Mouse (Mus musculus) G1E (cell line): ENCODE measurements around the gene Ttc28. TPM values are rescaled to one million over a fixed set of nuclear protein-coding genes. Genes with fewer than 3 reads are reported as not detected.

Experiments
- ATAC-seq: 2 replicates; pipeline ENCODE4 v1.8.0; 2016; ENCODE audit warnings: mild to moderate bottlenecking; ENCODE audit not compliant: insufficient number of reproducible peaks, poor library complexity, low FRiP score, severe bottlenecking; ENCODE audit errors: extremely low read depth
- DNase-seq: peaks from one replicate; pipeline ENCODE4 v3.0.0; 2012; ENCODE audit warnings: low spot score
- H3K27me3 ChIP-seq: 2 replicates; pipeline ENCODE4 v1.6.1; 2012; ENCODE audit warnings: mild to moderate bottlenecking, low read length, inconsistent platforms; ENCODE audit not compliant: insufficient read depth
- H3K36me3 ChIP-seq: replicated peaks from 2 replicates; pipeline ENCODE3; 2012; ENCODE audit warnings: mild to moderate bottlenecking, inconsistent platforms
- H3K4me1 ChIP-seq: 2 replicates; pipeline ENCODE4 v1.6.1; 2012; ENCODE audit warnings: low read depth, low read length, inconsistent platforms, mixed read lengths; ENCODE audit not compliant: insufficient read depth
- H3K4me3 ChIP-seq: 2 replicates; pipeline ENCODE4 v1.5.1; 2012; ENCODE audit warnings: low read depth, mild to moderate bottlenecking, inconsistent platforms, low read length, moderate library complexity, mixed read lengths
- H3K9me3 ChIP-seq: replicated peaks from 2 replicates; pipeline ENCODE4 v1.6.1; 2012; ENCODE audit warnings: inconsistent platforms
- CTCF ChIP-seq: IDR thresholded peaks from 2 replicates; pipeline ENCODE4 v1.5.1; 2012; ENCODE audit warnings: low read depth, low read length, inconsistent platforms, mixed read lengths
- GATA1 ChIP-seq: IDR thresholded peaks from 2 replicates; pipeline ENCODE4 v1.6.1; 2012; ENCODE audit warnings: borderline replicate concordance, low read length, inconsistent platforms, mixed read lengths
- GATA2 ChIP-seq: IDR thresholded peaks from 2 replicates; pipeline ENCODE4 v1.6.1; 2012; ENCODE audit warnings: low read depth, low read length, inconsistent platforms, borderline replicate concordance
- POLR2AphosphoS5 ChIP-seq: IDR thresholded peaks from 2 replicates; pipeline ENCODE4 v1.6.1; 2012; ENCODE audit warnings: low read depth, low read length, inconsistent platforms; ENCODE audit not compliant: insufficient replicate concordance
- TAL1 ChIP-seq: conservative IDR thresholded peaks from 2 replicates; pipeline ENCODE4 v1.6.1; 2012; ENCODE audit warnings: low read depth, low read length, inconsistent platforms, mixed read lengths
- polyA plus RNA-seq: library from polyadenylated mRNA; stranded (reverse); fragments of >175 nt; gene quantifications from 2 replicates; pipeline ENCODE4 v1.2.3, GENCODE M21; 2012
- total RNA-seq, 2 experiments: library from RNA; stranded (forward) in 1 of 2; stranded (reverse) in 1 of 2; fragments of 200-1000 nt in 1 of 2; fragments of >200 nt in 1 of 2; fragmentation: Nextera tagmentation in 1 of 2; gene quantifications; 2 replicates each; pipeline ENCODE4 v1.2.3; 2014 to 2017

Ttc28 gene
- total and polyA plus RNA-seq, 3 experiments, result 0.28 to 2.0 (median 0.55) TPM

- no peak for DNase-seq
- no peak for ATAC-seq
- no peaks in the 10 kb centered on the region for H3K4me1 ChIP-seq
These were observed 241.3 kb downstream of the Ttc28 start for GRCm38 (mm10) chr5:111120705-111121420.

GRCm38 (mm10) chr5:111122332-111123049 is 242.9 kb downstream of the Ttc28 start:
- no peak overlapping the region for H3K4me3 ChIP-seq
- H3K9me3 ChIP-seq, result no peaks in the 10 kb centered on the region
- DNase-seq (no peak), ATAC-seq (no peak)
- no peaks in the 10 kb centered on the region for H3K36me3 ChIP-seq
- H3K4me1 ChIP-seq, result no peaks in the 10 kb centered on the region
- TF ChIP-seq POLR2AphosphoS5, result no peak
- TF ChIP-seq TAL1, result no peak
- H3K27me3 ChIP-seq, result 0 out of 2 replicates have a peak, but pooled peaks cover 5% of the 10 kb centered on the region

More at GRCm38 (mm10) chr5:111120705-111121420, 241.3 kb downstream of the Ttc28 start:
- TF ChIP-seq POLR2AphosphoS5, result no peak
- Histone ChIP-seq H3K9me3 (no peaks in the 10 kb centered on the region), H3K4me3 (no peak overlapping the region), H3K36me3 (no peaks in the 10 kb centered on the region), H3K27me3 (0 out of 2 replicates have a peak, but pooled peaks cover 5% of the 10 kb centered on the region)

- TF ChIP-seq GATA1 (no peak), POLR2AphosphoS5 (no peak), GATA2 (no peak), TAL1 (no peak), CTCF (no peak)
- DNase-seq (no peak), ATAC-seq (no peak)
- Histone ChIP-seq H3K36me3 (no peaks in the 10 kb centered on the region), H3K4me1 (no peaks in the 10 kb centered on the region), H3K27me3 (peaks cover 7% of the 10 kb centered on the region; the same call in 1 of the 2 replicates), H3K4me3 (no peak overlapping the region), H3K9me3 (no peaks in the 10 kb centered on the region)
These were observed 243.6 kb downstream of the Ttc28 start for GRCm38 (mm10) chr5:111123050-111123746.

GRCm38 (mm10) chr5:111124620-111125200 is 245.1 kb downstream of the Ttc28 start:
- Histone ChIP-seq H3K27me3 (peaks cover 5% of the 10 kb centered on the region; the same call in 1 of the 2 replicates), H3K4me1 (no peaks in the 10 kb centered on the region), H3K4me3 (no peak overlapping the region), H3K36me3 (no peaks in the 10 kb centered on the region), H3K9me3 (no peaks in the 10 kb centered on the region)
- no peak for ATAC-seq
- no peak for TF ChIP-seq POLR2AphosphoS5
- TF ChIP-seq CTCF, result no peak
- TF ChIP-seq GATA2, result no peak
- TF ChIP-seq TAL1, result no peak
- no peak for TF ChIP-seq GATA1
- DNase-seq, result no peak

GRCm38 (mm10) chr5:111125746-111126145 is 246.1 kb downstream of the Ttc28 start:
- Histone ChIP-seq H3K27me3 (peaks cover 5% of the 10 kb centered on the region; the same call in 1 of the 2 replicates), H3K9me3 (no peaks in the 10 kb centered on the region), H3K36me3 (no peaks in the 10 kb centered on the region), H3K4me1 (no peaks in the 10 kb centered on the region), H3K4me3 (no peak overlapping the region)
- no peak for ATAC-seq
- TF ChIP-seq POLR2AphosphoS5, result no peak
- no peak for TF ChIP-seq GATA2
- TF ChIP-seq GATA1, result no peak
- TF ChIP-seq CTCF, result no peak
- TF ChIP-seq TAL1, result no peak
- no peak for DNase-seq

GRCm38 (mm10) chr5:111127786-111128185 is 248.2 kb downstream of the Ttc28 start:
- DNase-seq, result no peak
- H3K4me1 ChIP-seq, result no peaks in the 10 kb centered on the region
- no peaks in the 10 kb centered on the region for H3K36me3 ChIP-seq
- ATAC-seq, result no peak
- TF ChIP-seq CTCF, result no peak
- no peak for TF ChIP-seq POLR2AphosphoS5
- no peak for TF ChIP-seq GATA2
- no peak for TF ChIP-seq TAL1
- TF ChIP-seq GATA1, result no peak
- no peaks in the 10 kb centered on the region for H3K9me3 ChIP-seq
- H3K4me3 ChIP-seq, result no peak overlapping the region
- peaks cover 7% of the 10 kb centered on the region; the same call in 1 of the 2 replicates for H3K27me3 ChIP-seq
